Mouse (Mus musculus): Measurements from ENCODE around the gene Tpcn1. TPM values are rescaled to one million over a fixed set of nuclear protein-coding genes. Genes with fewer than 3 reads are reported as not detected.

Tpcn1 gene
- polyA plus RNA-seq (2014; fragmentation: Nextera tagmentation; extraction: Ambion mirVana) = 9.6 and 11.2 TPM in 2 replicates

DNA sequence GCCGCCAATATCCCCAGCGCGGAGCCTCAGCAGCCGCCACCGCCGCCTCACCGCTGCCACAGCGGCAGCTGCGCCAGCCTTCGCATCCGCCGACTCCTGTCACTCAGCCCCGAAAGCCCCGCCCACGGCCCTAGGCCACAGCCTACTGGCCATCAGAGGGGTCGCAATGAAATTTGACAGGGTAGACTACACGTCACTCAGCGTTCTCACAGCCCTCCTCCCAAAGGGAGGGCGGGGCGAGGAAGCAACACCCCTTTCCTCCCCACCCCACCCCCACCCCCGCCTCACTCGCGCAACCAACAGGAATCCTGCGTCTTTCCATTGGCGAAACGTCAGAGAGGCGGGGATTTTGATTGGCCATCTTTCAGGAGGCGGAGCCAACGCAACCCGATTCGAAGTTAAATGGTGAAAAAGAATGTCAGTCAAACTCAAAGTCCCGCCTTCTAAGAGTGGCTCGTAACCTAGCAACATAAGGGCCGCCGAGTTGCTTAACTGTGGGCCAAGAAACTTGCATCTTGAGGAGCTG lies at the start of gene Tpcn1, which contains the start of gene Iqcd:
TSS of gene Tpcn1 (minus strand) at position 105 of the 526 bp plus-strand sequence.
TSS of gene Iqcd (plus strand) at position 448 of the 526 bp plus-strand sequence.
- Histone ChIP-seq H3K4me2 (ENCODE audit: low read depth, low read length) (peak within 1 kb of the TSS; percentile 87), H3K27ac (replicated peaks; ENCODE audit: low read depth, low read length) (0 out of 2 replicates have a peak within 1 kb of the TSS, but pooled peaks have one; percentile 53), H3K4me1 (ENCODE audit: control insufficient read depth, insufficient read depth, low read length) (no peaks in the 10 kb centered on the region), H3K9me3 (replicated peaks; ENCODE audit: control insufficient read depth, low read length) (no peaks in the 10 kb centered on the region), H3K4me3 (ENCODE audit: low read depth, low read length) (peak within 1 kb of the TSS; percentile 82), H3K27me3 (ENCODE audit: control insufficient read depth, insufficient read depth, low read length) (no peaks in the 10 kb centered on the region), H3K9ac (replicated peaks; ENCODE audit: low read length) (peak within 1 kb of the TSS; percentile 71), H3K36me3 (replicated peaks; ENCODE audit: control insufficient read depth, insufficient read depth, low read depth, low read length) (no peaks in the 10 kb centered on the region)
- ATAC-seq (replicated peaks; ENCODE audit: insufficient number of reproducible peaks, low FRiP score, low TSS enrichment, low read depth) (peak; percentile 92), DNase-seq (ENCODE audit: low spot score) (peak; percentile 100)
- under 1% methylated on average over 35 of the region's 35 CpGs for WGBS

DNA sequence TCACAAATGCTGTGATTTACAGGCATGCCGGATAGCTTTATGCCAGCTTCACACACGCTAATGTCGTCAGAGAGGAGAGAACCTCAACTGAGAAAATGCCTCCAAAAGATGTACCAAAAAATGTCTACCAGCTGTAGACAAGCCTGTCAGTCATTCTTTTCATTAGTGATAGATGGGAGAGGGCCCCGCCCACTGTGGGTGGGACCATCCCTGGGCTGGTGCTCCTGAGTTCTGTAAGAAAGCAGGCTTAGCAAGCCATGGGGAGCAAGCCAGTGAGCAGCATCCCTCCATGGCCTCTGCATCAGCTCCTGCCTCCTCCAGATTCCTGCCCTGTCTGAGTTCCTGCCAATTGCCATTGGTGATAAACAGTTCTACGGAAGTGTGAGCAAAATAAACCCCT lies 47.2 kb upstream of the Tpcn1 start:
- Histone ChIP-seq H3K27ac (replicated peaks; ENCODE audit: low read depth, low read length) (no peak overlapping the region), H3K36me3 (replicated peaks; ENCODE audit: control insufficient read depth, insufficient read depth, low read depth, low read length) (no peaks in the 10 kb centered on the region), H3K9me3 (replicated peaks; ENCODE audit: control insufficient read depth, low read length) (no peaks in the 10 kb centered on the region), H3K27me3 (ENCODE audit: control insufficient read depth, insufficient read depth, low read length) (peaks cover 5% of the 10 kb centered on the region; the same call in 1 of the 2 replicates), H3K4me1 (ENCODE audit: control insufficient read depth, insufficient read depth, low read length) (no peaks in the 10 kb centered on the region), H3K4me2 (ENCODE audit: low read depth, low read length) (no peak overlapping the region), H3K4me3 (ENCODE audit: low read depth, low read length) (no peak overlapping the region), H3K9ac (replicated peaks; ENCODE audit: low read length) (no peak overlapping the region)
- ATAC-seq (replicated peaks; ENCODE audit: insufficient number of reproducible peaks, low FRiP score, low TSS enrichment, low read depth) (no peak), DNase-seq (ENCODE audit: low spot score) (no peak)
- WGBS = 95% methylated on average over 5 of the region's 5 CpGs

DNA sequence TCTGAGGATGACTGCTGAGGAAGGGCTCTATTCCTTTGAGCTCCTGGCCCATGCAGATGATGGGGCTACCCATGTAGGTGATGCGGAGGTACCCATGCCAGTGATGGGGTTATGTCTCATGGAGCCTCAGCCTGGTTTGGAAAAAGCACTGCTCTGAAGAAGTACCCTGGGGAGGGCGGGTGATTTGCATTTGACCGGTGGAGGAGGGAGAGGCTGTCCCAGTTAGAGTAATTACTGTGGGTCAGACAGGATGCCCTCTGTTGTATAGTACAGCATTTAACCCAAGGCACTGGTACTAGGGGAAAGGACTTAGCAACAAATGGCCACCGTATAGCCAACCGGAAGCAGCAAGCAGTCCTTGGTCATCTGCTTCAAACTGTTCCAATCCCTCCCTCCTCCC lies 46.4 kb upstream of the Tpcn1 start:
- WGBS = 33% methylated on average over 5 of the region's 5 CpGs

DNA sequence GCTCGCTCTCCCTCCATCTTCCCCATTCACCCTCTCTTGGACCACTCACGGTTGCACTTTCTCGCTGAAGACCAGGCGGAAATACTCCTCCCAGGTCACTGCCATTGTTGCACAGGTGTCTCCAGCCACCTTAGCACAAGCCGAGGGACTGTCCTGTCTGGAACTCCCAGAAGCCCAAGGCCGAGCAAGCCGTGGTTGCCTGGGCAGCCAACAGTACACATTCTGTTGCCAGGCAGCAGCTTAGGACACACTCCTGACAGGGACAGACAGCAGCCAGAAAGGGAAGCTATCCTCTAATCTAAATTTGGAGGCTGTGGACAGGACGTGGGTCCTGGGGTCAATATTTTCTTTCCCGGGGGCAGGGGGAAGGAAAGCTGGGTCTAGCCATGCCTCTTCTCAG lies 45.7 kb upstream of the Tpcn1 start, which contains the start of gene Cfap73:
TSS of gene Cfap73 (minus strand) at position 105 of the 400 bp plus-strand sequence.
- ATAC-seq (replicated peaks; ENCODE audit: insufficient number of reproducible peaks, low FRiP score, low TSS enrichment, low read depth) (no peak), DNase-seq (ENCODE audit: low spot score) (no peak)
- Histone ChIP-seq H3K27me3 (ENCODE audit: control insufficient read depth, insufficient read depth, low read length) (peaks cover 5% of the 10 kb centered on the region; the same call in 1 of the 2 replicates), H3K9me3 (replicated peaks; ENCODE audit: control insufficient read depth, low read length) (no peaks in the 10 kb centered on the region), H3K27ac (replicated peaks; ENCODE audit: low read depth, low read length) (no peak within 1 kb of the TSS), H3K4me3 (ENCODE audit: low read depth, low read length) (no peak within 1 kb of the TSS), H3K9ac (replicated peaks; ENCODE audit: low read length) (no peak within 1 kb of the TSS), H3K36me3 (replicated peaks; ENCODE audit: control insufficient read depth, insufficient read depth, low read depth, low read length) (no peaks in the 10 kb centered on the region), H3K4me1 (ENCODE audit: control insufficient read depth, insufficient read depth, low read length) (no peaks in the 10 kb centered on the region), H3K4me2 (ENCODE audit: low read depth, low read length) (no peak within 1 kb of the TSS)
- WGBS = 58% methylated on average over 9 of the region's 9 CpGs

More for the DNA sequence above, 46.4 kb upstream of the Tpcn1 start:
- ATAC-seq (replicated peaks; ENCODE audit: insufficient number of reproducible peaks, low FRiP score, low TSS enrichment, low read depth) = no peak
- Histone ChIP-seq H3K27me3 (ENCODE audit: control insufficient read depth, insufficient read depth, low read length) (peaks cover 5% of the 10 kb centered on the region; the same call in 1 of the 2 replicates), H3K9ac (replicated peaks; ENCODE audit: low read length) (no peak overlapping the region), H3K27ac (replicated peaks; ENCODE audit: low read depth, low read length) (no peak overlapping the region), H3K36me3 (replicated peaks; ENCODE audit: control insufficient read depth, insufficient read depth, low read depth, low read length) (no peaks in the 10 kb centered on the region), H3K9me3 (replicated peaks; ENCODE audit: control insufficient read depth, low read length) (no peaks in the 10 kb centered on the region), H3K4me1 (ENCODE audit: control insufficient read depth, insufficient read depth, low read length) (no peaks in the 10 kb centered on the region), H3K4me2 (ENCODE audit: low read depth, low read length) (no peak overlapping the region), H3K4me3 (ENCODE audit: low read depth, low read length) (no peak overlapping the region)
- DNase-seq (ENCODE audit: low spot score) = no peak

DNA sequence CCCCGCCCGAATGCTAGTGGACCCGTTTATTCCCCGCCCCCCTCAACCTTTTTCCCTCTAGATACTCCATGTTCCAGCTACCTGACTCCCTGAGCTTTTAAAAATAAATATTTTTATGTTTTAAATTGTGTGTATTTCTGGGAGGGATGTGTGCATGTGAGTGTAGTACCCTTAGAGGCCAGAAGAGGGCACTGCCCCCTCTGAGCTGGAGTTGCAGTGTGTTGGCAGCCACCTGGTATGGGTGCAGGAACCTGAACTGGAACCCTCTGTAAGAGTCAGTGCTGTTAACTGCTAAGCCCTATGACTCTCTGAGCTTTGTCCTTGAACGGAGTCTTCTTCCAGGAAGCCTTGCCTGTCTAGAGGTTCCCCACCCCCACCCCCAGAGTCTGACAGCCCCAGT lies 43.4 kb upstream of the Tpcn1 start:
- no peak overlapping the region for H3K27ac ChIP-seq (replicated peaks; ENCODE audit: low read depth, low read length)
- DNase-seq (ENCODE audit: low spot score) = no peak
- no peak for ATAC-seq (replicated peaks; ENCODE audit: insufficient number of reproducible peaks, low FRiP score, low TSS enrichment, low read depth)
- WGBS = 88% methylated on average over 5 of the region's 5 CpGs
- no peak overlapping the region for H3K9ac ChIP-seq (replicated peaks; ENCODE audit: low read length)
- H3K36me3 ChIP-seq (replicated peaks; ENCODE audit: control insufficient read depth, insufficient read depth, low read depth, low read length) = no peaks in the 10 kb centered on the region; the same call in 1 of the 2 replicates
- no peak overlapping the region for H3K4me3 ChIP-seq (ENCODE audit: low read depth, low read length)
- peaks cover 5% of the 10 kb centered on the region; the same call in 1 of the 2 replicates for H3K27me3 ChIP-seq (ENCODE audit: control insufficient read depth, insufficient read depth, low read length)
- no peaks in the 10 kb centered on the region for H3K9me3 ChIP-seq (replicated peaks; ENCODE audit: control insufficient read depth, low read length)
- no peaks in the 10 kb centered on the region for H3K4me1 ChIP-seq (ENCODE audit: control insufficient read depth, insufficient read depth, low read length)
- H3K4me2 ChIP-seq (ENCODE audit: low read depth, low read length) = no peak overlapping the region

DNA sequence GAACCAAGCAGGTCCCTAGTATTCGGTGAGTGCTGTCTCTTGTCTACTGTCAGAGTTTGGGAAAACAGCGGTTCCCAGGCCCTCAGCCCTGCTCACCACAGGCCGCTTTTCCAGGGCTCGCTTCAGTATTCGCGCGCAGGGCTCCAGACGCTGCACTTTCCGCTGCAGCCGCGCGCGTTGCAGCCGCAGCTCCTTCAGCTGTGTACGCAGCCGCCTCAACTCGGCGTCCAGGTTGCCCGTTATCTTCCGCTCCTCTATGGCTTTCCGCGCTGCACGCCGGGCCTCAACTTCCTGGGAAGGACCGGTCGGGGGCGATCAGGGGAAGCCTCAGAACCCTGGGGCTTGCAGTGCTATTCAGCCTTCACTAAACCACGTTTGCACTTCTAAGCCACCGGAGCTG lies 42.7 kb upstream of the Tpcn1 start:
- 9% methylated on average over 29 of the region's 29 CpGs for WGBS
- no peaks in the 10 kb centered on the region for H3K9me3 ChIP-seq (replicated peaks; ENCODE audit: control insufficient read depth, low read length)
- H3K4me1 ChIP-seq (ENCODE audit: control insufficient read depth, insufficient read depth, low read length) = no peaks in the 10 kb centered on the region
- H3K36me3 ChIP-seq (replicated peaks; ENCODE audit: control insufficient read depth, insufficient read depth, low read depth, low read length) = no peaks in the 10 kb centered on the region; the same call in 1 of the 2 replicates
- H3K9ac ChIP-seq (replicated peaks; ENCODE audit: low read length) = no peak overlapping the region
- ATAC-seq (replicated peaks; ENCODE audit: insufficient number of reproducible peaks, low FRiP score, low TSS enrichment, low read depth) (no peak), DNase-seq (ENCODE audit: low spot score) (peak; percentile 34)
- no peak overlapping the region for H3K27ac ChIP-seq (replicated peaks; ENCODE audit: low read depth, low read length)
- H3K4me2 ChIP-seq (ENCODE audit: low read depth, low read length) = peak overlapping the region; percentile 21
- peaks cover 5% of the 10 kb centered on the region; the same call in 1 of the 2 replicates for H3K27me3 ChIP-seq (ENCODE audit: control insufficient read depth, insufficient read depth, low read length)
- H3K4me3 ChIP-seq (ENCODE audit: low read depth, low read length) = no peak overlapping the region

DNA sequence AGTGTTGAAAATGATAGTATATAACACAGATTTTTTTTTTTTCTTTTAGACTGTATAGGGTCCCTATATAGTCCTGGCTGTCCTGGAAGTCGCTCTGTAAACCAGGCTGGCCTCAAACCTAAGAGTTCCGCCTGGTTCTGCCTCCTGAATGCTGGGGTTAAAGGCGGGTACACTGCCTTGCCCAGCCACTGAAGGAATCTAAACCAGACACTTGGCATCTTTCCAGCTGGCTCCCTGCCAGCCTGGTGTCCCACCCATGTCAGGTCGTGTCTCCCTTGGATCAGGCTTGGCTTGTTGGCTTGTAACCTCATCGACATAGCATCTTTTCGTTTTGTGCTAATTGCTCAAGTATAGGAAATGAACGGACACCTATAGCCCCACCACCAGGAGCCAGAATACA lies 40.2 kb upstream of the Tpcn1 start:
- H3K9ac ChIP-seq (replicated peaks; ENCODE audit: low read length) = no peak overlapping the region
- H3K4me1 ChIP-seq (ENCODE audit: control insufficient read depth, insufficient read depth, low read length) = no peaks in the 10 kb centered on the region
- H3K9me3 ChIP-seq (replicated peaks; ENCODE audit: control insufficient read depth, low read length) = no peaks in the 10 kb centered on the region
- H3K27me3 ChIP-seq (ENCODE audit: control insufficient read depth, insufficient read depth, low read length) = peaks cover 5% of the 10 kb centered on the region; the same call in 1 of the 2 replicates
- DNase-seq (ENCODE audit: low spot score) = no peak
- H3K36me3 ChIP-seq (replicated peaks; ENCODE audit: control insufficient read depth, insufficient read depth, low read depth, low read length) = peaks cover 4% of the 10 kb centered on the region
- H3K27ac ChIP-seq (replicated peaks; ENCODE audit: low read depth, low read length) = no peak overlapping the region
- ATAC-seq (replicated peaks; ENCODE audit: insufficient number of reproducible peaks, low FRiP score, low TSS enrichment, low read depth) = no peak
- 78% methylated on average over 7 of the region's 7 CpGs for WGBS
- H3K4me3 ChIP-seq (ENCODE audit: low read depth, low read length) = no peak overlapping the region
- no peak overlapping the region for H3K4me2 ChIP-seq (ENCODE audit: low read depth, low read length)

DNA sequence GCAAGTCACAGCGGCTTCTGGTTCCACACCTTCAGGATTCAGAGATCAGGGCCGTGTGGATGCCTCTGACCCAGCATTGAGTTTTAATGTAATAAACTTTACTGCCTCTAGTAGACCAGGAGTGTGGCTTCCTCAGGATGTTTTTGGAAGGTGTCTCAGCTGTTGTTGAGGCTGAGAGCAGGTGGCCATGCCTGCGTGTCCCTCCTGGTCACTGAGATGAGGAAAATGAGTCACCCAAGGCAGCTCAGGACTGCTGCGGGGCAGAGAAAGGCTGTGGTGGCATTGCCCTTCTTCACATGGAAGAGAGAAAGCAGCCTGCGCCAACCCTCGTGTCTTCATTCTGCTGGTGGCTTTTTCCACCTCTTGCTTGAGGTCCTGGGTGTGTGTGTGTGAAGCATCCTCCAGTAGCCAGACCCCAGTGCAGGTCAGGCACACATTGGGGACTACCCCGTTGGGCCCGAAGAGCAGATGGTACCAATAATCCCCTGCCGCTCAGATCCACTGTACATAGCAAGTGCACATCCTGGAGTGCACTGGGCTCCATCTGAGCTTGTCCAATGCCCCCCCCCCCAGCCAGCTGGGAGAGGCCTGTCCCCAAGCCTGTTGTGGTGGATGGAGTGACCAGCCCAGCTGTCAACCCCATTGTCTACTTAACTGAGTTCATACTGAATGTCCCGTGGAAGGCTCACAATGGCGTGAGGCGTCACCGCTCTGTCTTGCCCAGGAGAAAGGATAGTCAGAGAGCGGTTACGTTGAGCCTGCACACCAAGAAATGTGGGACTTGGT lies 39.2 kb upstream of the Tpcn1 start:
- H3K27ac ChIP-seq (replicated peaks; ENCODE audit: low read depth, low read length) = no peak overlapping the region
- ATAC-seq (replicated peaks; ENCODE audit: insufficient number of reproducible peaks, low FRiP score, low TSS enrichment, low read depth) (no peak), DNase-seq (ENCODE audit: low spot score) (no peak)
- peaks cover 8% of the 10 kb centered on the region for H3K36me3 ChIP-seq (replicated peaks; ENCODE audit: control insufficient read depth, insufficient read depth, low read depth, low read length)
- no peak overlapping the region for H3K9ac ChIP-seq (replicated peaks; ENCODE audit: low read length)
- H3K4me3 ChIP-seq (ENCODE audit: low read depth, low read length) = no peak overlapping the region
- WGBS = 83% methylated on average over 15 of the region's 15 CpGs
- H3K4me2 ChIP-seq (ENCODE audit: low read depth, low read length) = no peak overlapping the region
- no peaks in the 10 kb centered on the region for H3K9me3 ChIP-seq (replicated peaks; ENCODE audit: control insufficient read depth, low read length)
- peaks cover 5% of the 10 kb centered on the region; the same call in 1 of the 2 replicates for H3K27me3 ChIP-seq (ENCODE audit: control insufficient read depth, insufficient read depth, low read length)
- H3K4me1 ChIP-seq (ENCODE audit: control insufficient read depth, insufficient read depth, low read length) = no peaks in the 10 kb centered on the region
